Mouse (Mus musculus) B cell, adult 2 months (primary cell): ENCODE data around the gene Klf11.
"Not testable (repeated sequence)": the region's sequence is repeated elsewhere in the genome, so short reads cannot be mapped to it uniquely, and the experiment has no call there.

Experiments
- DNase-seq, 2 experiments: peaks; one replicate each; pipeline ENCODE4 v3.0.0; 2022

Klf11 gene

GRCm38 (mm10) chr12:24654065-24654862 is 3.2 kb downstream of the Klf11 start:
- DNase-seq, result no peak

- no peak for DNase-seq
Observed at GRCm38 (mm10) chr12:24656436-24656835, 5.4 kb downstream of the Klf11 start.

GRCm38 (mm10) chr12:24658998-24659397 is 7.9 kb downstream of the Klf11 start:
- DNase-seq, result no peak

- no peak for DNase-seq
Observed at GRCm38 (mm10) chr12:24659923-24660322, 8.8 kb downstream of the Klf11 start.

GRCm38 (mm10) chr12:24661100-24661499 is 10.0 kb downstream of the Klf11 start:
- no peak for DNase-seq

- no peak for DNase-seq
Observed at GRCm38 (mm10) chr12:24662131-24662530, 11.1 kb downstream of the Klf11 start.

- no peak for DNase-seq
Observed at GRCm38 (mm10) chr12:24680096-24680491, 29.0 kb downstream of the Klf11 start.

GRCm38 (mm10) chr12:24680492-24681285 is 29.6 kb downstream of the Klf11 start:
- DNase-seq, result no peak

- DNase-seq, result no peak
Observed at GRCm38 (mm10) chr12:24681286-24682023, 30.4 kb downstream of the Klf11 start, which contains the start of gene Cys1. TSS of gene Cys1 (minus strand) at chr12:24681813.

- DNase-seq, result no peak
Observed at GRCm38 (mm10) chr12:24682563-24682962, 31.5 kb downstream of the Klf11 start.

GRCm38 (mm10) chr12:24683461-24683860 is 32.4 kb downstream of the Klf11 start:
- DNase-seq, result no peak

GRCm38 (mm10) chr12:24686038-24686695 is 35.1 kb downstream of the Klf11 start:
- no peak for DNase-seq

- no peak for DNase-seq
Observed at GRCm38 (mm10) chr12:24686696-24687346, 35.7 kb downstream of the Klf11 start.

GRCm38 (mm10) chr12:24690351-24690750 is 39.3 kb downstream of the Klf11 start:
- DNase-seq, result no peak

- peak; percentile 85 to 86 for DNase-seq
Observed at GRCm38 (mm10) chr12:24696500-24697483, 45.7 kb downstream of the Klf11 start.

- DNase-seq, result peak; percentile 31 to 40
Observed at GRCm38 (mm10) chr12:24697484-24698204, 46.6 kb downstream of the Klf11 start.

- DNase-seq, result no peak
Observed at GRCm38 (mm10) chr12:24698514-24698913, 47.4 kb downstream of the Klf11 start.

GRCm38 (mm10) chr12:24699578-24699977 is 48.5 kb downstream of the Klf11 start:
- no peak for DNase-seq

- DNase-seq, result not testable (repeated sequence)
Observed at GRCm38 (mm10) chr12:24701621-24702020, 50.5 kb downstream of the Klf11 start.

GRCm38 (mm10) chr12:24703013-24703412 is 51.9 kb downstream of the Klf11 start:
- no peak for DNase-seq
